Mouse (Mus musculus): ENCODE results near the gene Pstpip1. TPM values are rescaled to one million over a fixed set of nuclear protein-coding genes. Genes with fewer than 3 reads are reported as not detected.

Gene Pstpip1
- polyA plus RNA-seq, 1 experiment from 2014 or later = 0.69 TPM

GRCm38 (mm10) chr9:56151745-56152481 is 62.2 kb downstream of the Pstpip1 start:
- Histone ChIP-seq H3K27me3 (replicated peaks; ENCODE audit: control insufficient read depth, insufficient read depth, low read length) (no peaks in the 10 kb centered on the region), H3K9me3 (ENCODE audit: control insufficient read depth) (no peaks in the 10 kb centered on the region), H3K4me1 (replicated peaks; ENCODE audit: control insufficient read depth, insufficient read depth, low read length) (0 out of 2 replicates have a peak, but pooled peaks cover 8% of the 10 kb centered on the region), H3K4me3 (ENCODE audit: low read depth, low read length) (no peak overlapping the region), H3K27ac (ENCODE audit: low read depth, low read length) (no peak overlapping the region), H3K9ac (ENCODE audit: low read depth, low read length) (no peak overlapping the region), H3K4me2 (replicated peaks; ENCODE audit: low read depth) (no peak overlapping the region), H3K36me3 (ENCODE audit: control insufficient read depth, insufficient read depth) (no peaks in the 10 kb centered on the region; the same call in 1 of the 2 replicates)
- no peak for ATAC-seq
- WGBS = 44% methylated on average over 7 of the region's 7 CpGs
- no peak for TF ChIP-seq CTCF (IDR thresholded peaks at IDR 0.05; ENCODE audit: low read depth)

- no peak for ATAC-seq
- Histone ChIP-seq H3K4me1 (replicated peaks; ENCODE audit: control insufficient read depth, insufficient read depth, low read length) (0 out of 2 replicates have a peak, but pooled peaks cover 11% of the 10 kb centered on the region), H3K4me2 (replicated peaks; ENCODE audit: low read depth) (no peak overlapping the region; the same call in 1 of the 2 replicates), H3K4me3 (ENCODE audit: low read depth, low read length) (no peak overlapping the region), H3K9ac (ENCODE audit: low read depth, low read length) (no peak overlapping the region), H3K36me3 (ENCODE audit: control insufficient read depth, insufficient read depth) (no peaks in the 10 kb centered on the region; the same call in 1 of the 2 replicates), H3K27ac (ENCODE audit: low read depth, low read length) (no peak overlapping the region), H3K9me3 (ENCODE audit: control insufficient read depth) (no peaks in the 10 kb centered on the region), H3K27me3 (replicated peaks; ENCODE audit: control insufficient read depth, insufficient read depth, low read length) (no peaks in the 10 kb centered on the region)
- WGBS = 58% methylated on average over 4 of the region's 4 CpGs
- TF ChIP-seq CTCF (IDR thresholded peaks at IDR 0.05; ENCODE audit: low read depth) = no peak
Observed at GRCm38 (mm10) chr9:56152482-56153007, 62.8 kb downstream of the Pstpip1 start.

DNA sequence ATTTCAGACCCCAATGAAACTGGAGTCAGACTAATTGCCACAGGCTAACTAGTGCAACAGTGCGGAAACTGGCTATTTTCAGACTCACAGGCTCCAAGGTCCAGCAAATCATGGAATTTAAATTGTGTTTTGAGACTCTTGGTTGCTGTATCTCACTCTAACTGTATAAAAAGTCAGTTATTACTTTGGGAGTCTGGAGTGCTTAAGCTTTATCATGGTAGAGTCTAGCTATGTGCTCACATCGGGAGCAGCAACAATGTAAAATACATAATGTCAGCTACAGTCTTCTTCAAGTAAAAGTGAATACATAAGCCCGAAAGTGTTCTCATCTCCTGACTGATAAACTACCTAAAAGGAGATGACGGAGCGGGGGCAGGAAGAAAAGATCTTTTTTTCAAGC is 64.8 kb downstream of the Pstpip1 start:
- Histone ChIP-seq H3K27ac (ENCODE audit: low read depth, low read length) (no peak overlapping the region), H3K27me3 (replicated peaks; ENCODE audit: control insufficient read depth, insufficient read depth, low read length) (no peaks in the 10 kb centered on the region), H3K36me3 (ENCODE audit: control insufficient read depth, insufficient read depth) (no peaks in the 10 kb centered on the region; the same call in 1 of the 2 replicates), H3K4me3 (ENCODE audit: low read depth, low read length) (no peak overlapping the region), H3K4me1 (replicated peaks; ENCODE audit: control insufficient read depth, insufficient read depth, low read length) (0 out of 2 replicates have a peak, but pooled peaks cover 11% of the 10 kb centered on the region), H3K9me3 (ENCODE audit: control insufficient read depth) (no peaks in the 10 kb centered on the region), H3K9ac (ENCODE audit: low read depth, low read length) (no peak overlapping the region), H3K4me2 (replicated peaks; ENCODE audit: low read depth) (no peak overlapping the region)
- no peak for TF ChIP-seq CTCF (IDR thresholded peaks at IDR 0.05; ENCODE audit: low read depth)
- ATAC-seq = no peak
- WGBS = 94% methylated on average over 5 of the region's 5 CpGs

GRCm38 (mm10) chr9:56158077-56158476 is 68.3 kb downstream of the Pstpip1 start:
- Histone ChIP-seq H3K9ac (ENCODE audit: low read depth, low read length) (no peak overlapping the region), H3K27ac (ENCODE audit: low read depth, low read length) (no peak overlapping the region; the same call in 1 of the 2 replicates), H3K4me3 (ENCODE audit: low read depth, low read length) (no peak overlapping the region), H3K36me3 (ENCODE audit: control insufficient read depth, insufficient read depth) (no peaks in the 10 kb centered on the region), H3K4me1 (replicated peaks; ENCODE audit: control insufficient read depth, insufficient read depth, low read length) (0 out of 2 replicates have a peak, but pooled peaks cover 10% of the 10 kb centered on the region), H3K4me2 (replicated peaks; ENCODE audit: low read depth) (peak overlapping the region; percentile 1; the same call in 1 of the 2 replicates), H3K9me3 (ENCODE audit: control insufficient read depth) (no peaks in the 10 kb centered on the region), H3K27me3 (replicated peaks; ENCODE audit: control insufficient read depth, insufficient read depth, low read length) (no peaks in the 10 kb centered on the region)
- ATAC-seq = peak; percentile 37; the same call in 1 of the 2 replicates
- no peak for TF ChIP-seq CTCF (IDR thresholded peaks at IDR 0.05; ENCODE audit: low read depth)
- WGBS = 26% methylated on average over 2 of the region's 2 CpGs

- H3K27ac ChIP-seq (ENCODE audit: low read depth, low read length) = no peak overlapping the region
- peak overlapping the region; percentile 82 for H3K4me2 ChIP-seq (replicated peaks; ENCODE audit: low read depth)
- no peaks in the 10 kb centered on the region for H3K36me3 ChIP-seq (ENCODE audit: control insufficient read depth, insufficient read depth)
- 12% methylated on average over 2 of the region's 2 CpGs for WGBS
- ATAC-seq = no peak
- H3K4me3 ChIP-seq (ENCODE audit: low read depth, low read length) = peak overlapping the region; percentile 95
- H3K27me3 ChIP-seq (replicated peaks; ENCODE audit: control insufficient read depth, insufficient read depth, low read length) = no peaks in the 10 kb centered on the region
- 0 out of 2 replicates have a peak, but pooled peaks cover 10% of the 10 kb centered on the region for H3K4me1 ChIP-seq (replicated peaks; ENCODE audit: control insufficient read depth, insufficient read depth, low read length)
- H3K9me3 ChIP-seq (ENCODE audit: control insufficient read depth) = no peaks in the 10 kb centered on the region
- no peak for TF ChIP-seq CTCF (IDR thresholded peaks at IDR 0.05; ENCODE audit: low read depth)
- H3K9ac ChIP-seq (ENCODE audit: low read depth, low read length) = no peak overlapping the region
Observed at GRCm38 (mm10) chr9:56159456-56159855, 69.7 kb downstream of the Pstpip1 start.

DNA sequence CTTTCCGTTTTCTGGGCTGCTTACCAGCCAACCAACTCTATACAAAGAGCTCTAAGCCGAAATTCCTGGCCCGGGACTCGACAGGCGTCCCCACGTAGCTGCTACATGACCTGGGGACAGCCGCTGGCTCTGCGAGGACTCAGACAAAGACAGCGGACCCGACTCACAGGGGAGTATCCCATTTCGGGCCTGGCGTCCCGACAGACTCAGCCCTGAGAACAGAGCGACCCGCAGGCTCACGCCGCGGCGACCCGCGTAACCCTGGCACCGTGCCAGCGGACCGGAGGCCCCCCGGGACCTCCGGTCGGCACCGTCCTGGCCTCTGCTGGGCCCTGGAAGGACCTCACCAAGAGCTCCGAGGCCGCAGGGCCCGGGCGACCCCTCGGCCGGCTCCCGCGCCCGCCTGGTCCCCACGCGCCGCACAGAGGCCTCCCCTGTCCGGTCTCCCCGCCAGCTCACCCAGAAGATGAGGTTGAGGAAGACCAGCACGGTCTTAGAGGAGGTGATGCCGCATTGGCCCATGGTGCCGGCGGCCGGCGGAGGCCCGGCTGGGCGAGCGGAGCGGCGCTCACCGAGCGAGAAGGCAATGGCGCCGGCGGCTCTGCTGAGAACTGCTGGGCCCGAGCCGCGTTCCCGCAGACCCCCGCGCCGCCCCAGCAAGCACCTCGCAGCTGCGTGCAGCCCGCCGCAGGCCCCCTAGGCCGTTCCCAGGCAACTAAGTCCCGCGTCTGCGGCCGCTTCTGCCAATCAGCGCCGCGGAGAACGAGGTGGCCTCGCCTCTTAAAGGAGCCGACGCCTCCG is 70.8 kb downstream of the Pstpip1 start:
- peak; percentile 90 for ATAC-seq
- Histone ChIP-seq H3K36me3 (ENCODE audit: control insufficient read depth, insufficient read depth) (no peaks in the 10 kb centered on the region), H3K9ac (ENCODE audit: low read depth, low read length) (peak overlapping the region; percentile 96), H3K27me3 (replicated peaks; ENCODE audit: control insufficient read depth, insufficient read depth, low read length) (no peaks in the 10 kb centered on the region), H3K27ac (ENCODE audit: low read depth, low read length) (peak overlapping the region; percentile 89), H3K4me1 (replicated peaks; ENCODE audit: control insufficient read depth, insufficient read depth, low read length) (0 out of 2 replicates have a peak, but pooled peaks cover 10% of the 10 kb centered on the region), H3K9me3 (ENCODE audit: control insufficient read depth) (no peaks in the 10 kb centered on the region), H3K4me3 (ENCODE audit: low read depth, low read length) (peak overlapping the region; percentile 95), H3K4me2 (replicated peaks; ENCODE audit: low read depth) (peak overlapping the region; percentile 82)
- under 1% methylated on average over 74 of the region's 82 CpGs for WGBS
- TF ChIP-seq CTCF (IDR thresholded peaks at IDR 0.05; ENCODE audit: low read depth) = no peak; the same call in 1 of the 2 replicates

All from intestine, postnatal 0 days (tissue).